Mouse (Mus musculus) midbrain, embryonic 14.5 days (tissue): Measurements from ENCODE around the gene Zfp217. TPM values are rescaled to one million over a fixed set of nuclear protein-coding genes. Genes with fewer than 3 reads are reported as not detected.

Source experiments
- ATAC-seq: fragments of 200-750 bp; cut with Nextera tagmentation; 2 replicates; pipeline ENCODE4 v1.8.0; 2017; ENCODE audit warnings: moderate number of reproducible peaks, moderate library complexity; ENCODE audit not compliant: low FRiP score, low TSS enrichment
- DNase-seq: peaks from one replicate; pipeline ENCODE4 v3.0.0-alpha.2; 2015
- H3K27ac ChIP-seq: fragments of 300-500 bp; sonication (generic); replicated peaks from 2 replicates; pipeline ENCODE4 v1.5.1; 2014; ENCODE audit warnings: mild to moderate bottlenecking, low read depth, low read length, moderate library complexity
- H3K27me3 ChIP-seq: fragments of 300-500 bp; sonication (generic); 2 replicates; pipeline ENCODE4 v1.6.1; 2014; ENCODE audit warnings: low read length, control low read depth, mixed read lengths; ENCODE audit not compliant: control insufficient read depth, insufficient read depth
- H3K36me3 ChIP-seq: fragments of 300-500 bp; sonication (generic); 2 replicates; pipeline ENCODE4 v1.6.1; 2014; ENCODE audit warnings: low read length, control low read depth; ENCODE audit not compliant: control insufficient read depth, insufficient read depth
- H3K4me1 ChIP-seq: fragments of 300-500 bp; sonication (generic); 2 replicates; pipeline ENCODE4 v1.6.1; 2014; ENCODE audit warnings: mild to moderate bottlenecking, antibody characterized with exemption, low read length, control low read depth; ENCODE audit not compliant: control insufficient read depth, insufficient read depth
- H3K4me2 ChIP-seq: fragments of 300-500 bp; sonication (generic); 2 replicates; pipeline ENCODE4 v1.6.1; 2014; ENCODE audit warnings: mild to moderate bottlenecking, low read length, moderate library complexity
- H3K4me3 ChIP-seq: fragments of 300-500 bp; sonication (generic); replicated peaks from 2 replicates; pipeline ENCODE4 v1.5.1; 2014; ENCODE audit warnings: low read depth, low read length
- H3K9ac ChIP-seq: fragments of 300-500 bp; sonication (generic); replicated peaks from 2 replicates; pipeline ENCODE4 v1.6.1; 2014; ENCODE audit warnings: mild to moderate bottlenecking, low read length, moderate library complexity
- H3K9me3 ChIP-seq: fragments of 300-500 bp; sonication (generic); 2 replicates; pipeline ENCODE4 v1.6.1; 2016; ENCODE audit warnings: low read length, control low read depth, mixed read lengths; ENCODE audit not compliant: control insufficient read depth
- WGBS: fragments of 180-500 bp; shearing (Covaris S2); extraction: QIAGEN DNeasy Blood & Tissue Kit; methylation state at CpG from one replicate; pipeline ENCODE4 v1.1.7; 2014; 5-methylcytosine and 5-hydroxymethylcytosine counted together
- polyA plus RNA-seq: library from polyadenylated mRNA; unstranded; fragments of >200 nt; fragmentation: Nextera tagmentation; extraction: Ambion mirVana; gene quantifications from 2 replicates; pipeline ENCODE4 v1.2.1, GENCODE M21; 2014

The Zfp217 gene
- polyA plus RNA-seq, 1 experiment from 2014 or later = 1.8 TPM

DNA sequence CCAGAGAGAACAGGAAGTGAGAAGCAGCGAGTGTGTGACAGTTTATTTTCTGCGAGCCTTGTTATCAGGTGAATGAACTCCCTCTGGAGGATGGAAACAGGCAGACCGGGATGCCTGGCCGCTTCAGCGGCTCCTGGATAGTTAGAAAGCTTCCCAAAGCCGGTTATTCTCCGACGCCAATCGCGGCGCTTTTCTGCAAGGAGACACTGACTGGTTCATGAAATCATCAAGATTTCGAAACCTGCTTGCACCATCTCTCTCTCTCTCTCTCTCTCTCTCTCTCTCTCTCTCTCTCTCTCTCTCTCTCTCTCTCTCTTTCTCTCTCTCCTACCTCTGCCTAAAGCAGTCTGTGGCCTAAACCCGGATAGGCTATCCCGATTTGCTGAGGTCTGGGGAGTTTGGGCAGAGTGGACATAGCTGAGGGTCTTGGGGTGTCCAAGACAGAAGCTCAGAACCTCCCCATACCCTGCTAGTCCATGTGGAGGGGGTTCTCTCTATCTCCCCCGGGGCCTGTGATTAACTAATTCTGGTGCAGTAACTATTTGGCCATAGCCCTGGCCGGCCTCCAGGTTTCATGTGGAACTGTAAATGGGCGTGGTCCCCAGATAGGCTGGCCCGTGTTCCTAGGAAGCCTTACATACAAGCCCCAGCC, 7.3 kb upstream of the Zfp217 start:
- no peaks in the 10 kb centered on the region for H3K27me3 ChIP-seq
- H3K4me3 ChIP-seq = peak overlapping the region; percentile 29
- DNase-seq (peak; percentile 82), ATAC-seq (no peak; the same call in 1 of the 2 replicates)
- H3K9me3 ChIP-seq = no peaks in the 10 kb centered on the region
- 0 out of 2 replicates have a peak overlapping the region, but pooled peaks have one; percentile 26 for H3K27ac ChIP-seq
- WGBS = 14% methylated on average over 18 of the region's 18 CpGs
- peak overlapping the region; percentile 58 for H3K4me2 ChIP-seq
- no peaks in the 10 kb centered on the region for H3K36me3 ChIP-seq
- H3K4me1 ChIP-seq = peaks cover 13% of the 10 kb centered on the region; the same call in 1 of the 2 replicates
- peak overlapping the region; percentile 45; the same call in 1 of the 2 replicates for H3K9ac ChIP-seq

DNA sequence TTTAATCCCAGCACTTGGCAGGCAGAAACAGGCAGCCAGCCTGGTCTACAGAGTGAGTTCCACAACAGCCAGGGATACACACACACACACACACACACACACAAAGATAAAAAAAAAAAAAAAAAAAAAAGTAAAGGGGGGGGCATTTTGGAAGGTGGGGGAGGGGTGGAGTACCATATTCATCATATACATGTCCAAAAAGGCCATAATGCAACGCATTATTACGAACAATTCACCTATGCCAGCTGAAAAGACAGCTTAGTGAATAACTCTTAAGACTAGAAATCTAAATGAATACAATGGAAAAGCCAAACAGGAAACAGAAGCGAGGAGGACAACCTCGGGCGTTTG, 6.8 kb upstream of the Zfp217 start:
- H3K4me1 ChIP-seq = peaks cover 13% of the 10 kb centered on the region; the same call in 1 of the 2 replicates
- H3K9ac ChIP-seq = peak overlapping the region; percentile 45; the same call in 1 of the 2 replicates
- 0 out of 2 replicates have a peak overlapping the region, but pooled peaks have one; percentile 26 for H3K27ac ChIP-seq
- ATAC-seq (no peak), DNase-seq (no peak)
- H3K9me3 ChIP-seq = no peaks in the 10 kb centered on the region
- no peaks in the 10 kb centered on the region for H3K36me3 ChIP-seq
- peak overlapping the region; percentile 58 for H3K4me2 ChIP-seq
- H3K27me3 ChIP-seq = no peaks in the 10 kb centered on the region
- 14% methylated on average over 5 of the region's 5 CpGs for WGBS
- peak overlapping the region; percentile 29 for H3K4me3 ChIP-seq

DNA sequence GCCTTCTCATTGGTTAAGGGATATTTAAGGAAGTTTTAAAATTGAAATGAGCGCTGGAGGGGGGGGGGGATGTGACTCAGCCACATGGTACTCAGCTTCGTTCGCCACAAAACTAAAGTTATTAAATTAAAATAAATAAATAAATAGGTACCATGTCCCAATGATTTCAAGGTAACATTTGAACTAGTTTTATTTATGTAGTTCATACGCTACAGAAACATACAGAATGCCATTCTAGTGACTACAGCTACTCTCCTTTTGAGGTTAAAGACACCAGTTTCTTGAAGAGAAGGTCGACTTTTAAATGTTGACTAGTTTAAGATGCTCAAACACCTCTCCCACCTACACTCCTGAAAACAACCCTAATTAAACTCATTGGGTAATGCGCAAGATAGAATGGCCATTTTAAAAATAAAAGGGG, 6.4 kb upstream of the Zfp217 start:
- H3K9me3 ChIP-seq = no peaks in the 10 kb centered on the region
- peaks cover 13% of the 10 kb centered on the region; the same call in 1 of the 2 replicates for H3K4me1 ChIP-seq
- H3K4me2 ChIP-seq = peak overlapping the region; percentile 58
- H3K36me3 ChIP-seq = no peaks in the 10 kb centered on the region
- DNase-seq = no peak
- no peak overlapping the region for H3K9ac ChIP-seq
- no peaks in the 10 kb centered on the region for H3K27me3 ChIP-seq
- WGBS = 22% methylated on average over 6 of the region's 6 CpGs
- ATAC-seq = no peak
- H3K27ac ChIP-seq = no peak overlapping the region
- no peak overlapping the region for H3K4me3 ChIP-seq

DNA sequence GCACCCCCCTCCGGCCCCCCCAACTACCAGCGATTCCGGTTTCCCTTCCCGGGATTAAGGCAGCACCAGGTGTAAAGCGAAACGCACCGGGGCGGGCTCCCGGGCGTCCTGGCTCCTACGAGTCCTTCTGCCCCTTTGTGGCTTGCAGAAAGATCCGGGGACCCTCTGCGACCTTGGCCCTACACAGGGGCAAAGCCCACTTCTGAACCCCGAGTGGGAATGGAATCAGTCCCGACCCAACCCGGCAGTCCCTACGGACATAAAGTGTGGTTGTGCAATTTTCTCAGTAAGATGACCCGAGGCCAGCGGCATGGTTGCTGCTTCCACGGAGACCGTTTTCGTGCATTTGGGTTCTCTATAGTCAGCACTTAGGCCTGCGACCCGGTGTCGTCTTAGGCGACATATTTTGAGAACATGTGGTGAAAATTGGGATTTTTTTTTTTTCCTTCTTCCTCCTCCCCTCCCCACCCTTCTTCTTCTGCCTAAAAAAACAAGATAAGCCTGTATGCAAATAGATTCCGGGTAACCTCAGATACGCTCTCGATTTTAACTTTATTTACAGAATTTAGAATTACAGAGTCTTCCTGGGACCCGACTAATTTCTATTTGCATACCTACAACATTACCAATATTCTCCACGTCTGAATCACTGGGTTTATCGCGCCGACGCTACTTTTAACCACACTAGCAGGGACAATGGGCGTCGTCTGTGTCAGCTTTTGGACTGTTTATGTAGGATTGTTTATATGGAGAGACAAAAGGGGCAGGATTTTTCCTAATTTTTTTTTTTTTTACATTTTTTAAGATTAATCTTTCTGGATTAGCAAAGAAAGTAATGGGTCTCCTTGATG, 5.7 kb upstream of the Zfp217 start:
- H3K27me3 ChIP-seq = no peaks in the 10 kb centered on the region
- peak; percentile 59 for DNase-seq
- no peaks in the 10 kb centered on the region for H3K9me3 ChIP-seq
- H3K4me3 ChIP-seq = peak overlapping the region; percentile 22
- ATAC-seq = no peak
- no peaks in the 10 kb centered on the region for H3K36me3 ChIP-seq
- 3% methylated on average over 37 of the region's 37 CpGs for WGBS
- no peak overlapping the region for H3K27ac ChIP-seq
- H3K4me2 ChIP-seq = peak overlapping the region; percentile 58
- peak overlapping the region; percentile 40 for H3K9ac ChIP-seq
- H3K4me1 ChIP-seq = peaks cover 13% of the 10 kb centered on the region; the same call in 1 of the 2 replicates

DNA sequence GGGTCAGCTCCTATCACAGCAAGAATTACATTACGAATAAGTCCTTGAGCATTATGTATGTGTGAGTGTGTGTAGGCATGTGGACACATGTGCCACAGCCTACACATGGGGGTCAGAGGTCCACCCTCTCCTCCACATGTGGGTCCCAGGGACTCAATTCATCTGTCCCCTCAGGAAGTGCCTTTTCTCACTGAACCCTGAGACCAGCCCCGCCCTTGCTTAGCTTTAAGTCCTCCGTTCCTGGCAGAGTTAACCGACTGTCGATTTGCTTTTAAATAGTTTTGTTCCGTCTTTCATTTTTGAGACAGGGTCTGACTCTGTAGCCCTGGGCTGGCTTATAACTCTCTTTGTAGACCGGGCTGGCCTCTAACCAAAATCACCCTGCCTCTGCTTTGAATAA, 5.0 kb upstream of the Zfp217 start:
- Histone ChIP-seq H3K27me3 (no peaks in the 10 kb centered on the region), H3K9ac (no peak overlapping the region), H3K27ac (no peak overlapping the region), H3K4me2 (no peak overlapping the region), H3K9me3 (no peaks in the 10 kb centered on the region), H3K36me3 (no peaks in the 10 kb centered on the region), H3K4me3 (no peak overlapping the region), H3K4me1 (peaks cover 13% of the 10 kb centered on the region; the same call in 1 of the 2 replicates)
- no peak for DNase-seq
- 29% methylated on average over 7 of the region's 7 CpGs for WGBS
- no peak for ATAC-seq

DNA sequence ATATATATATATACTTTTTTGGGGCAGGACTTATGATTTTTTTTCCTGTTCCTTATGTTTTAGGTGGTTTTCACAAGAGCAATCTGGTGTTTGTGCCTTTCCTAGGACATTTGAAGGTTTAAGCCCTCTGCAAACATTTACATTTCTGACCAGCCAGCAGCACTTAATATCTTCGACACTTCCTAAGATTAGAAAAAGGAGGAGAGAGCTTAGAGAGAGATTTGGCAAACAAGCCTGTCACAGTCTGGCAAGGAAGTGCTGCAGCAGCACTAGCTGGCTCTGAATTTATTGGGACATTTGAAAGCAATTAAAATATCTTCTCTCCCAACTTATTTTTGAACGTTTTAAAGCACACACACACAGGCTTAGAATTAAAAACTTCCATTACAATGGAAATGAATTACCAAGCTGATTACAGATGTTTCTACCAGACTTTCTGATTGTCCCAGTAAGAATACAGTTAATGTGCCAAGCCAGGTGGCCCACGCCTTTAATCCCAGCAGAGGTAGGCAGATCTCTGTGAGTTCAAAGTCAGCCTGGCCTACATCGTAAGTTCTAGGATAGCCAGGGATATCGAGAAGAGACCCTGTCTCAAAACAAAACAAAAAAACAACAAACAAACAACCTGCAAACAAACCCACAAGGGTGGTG, 4.3 kb upstream of the Zfp217 start:
- ATAC-seq = no peak
- Histone ChIP-seq H3K9me3 (no peaks in the 10 kb centered on the region), H3K36me3 (no peaks in the 10 kb centered on the region), H3K9ac (no peak overlapping the region), H3K4me1 (peaks cover 13% of the 10 kb centered on the region; the same call in 1 of the 2 replicates), H3K27ac (no peak overlapping the region), H3K4me2 (no peak overlapping the region), H3K4me3 (no peak overlapping the region), H3K27me3 (no peaks in the 10 kb centered on the region)
- 67% methylated on average over 5 of the region's 5 CpGs for WGBS
- DNase-seq = no peak

DNA sequence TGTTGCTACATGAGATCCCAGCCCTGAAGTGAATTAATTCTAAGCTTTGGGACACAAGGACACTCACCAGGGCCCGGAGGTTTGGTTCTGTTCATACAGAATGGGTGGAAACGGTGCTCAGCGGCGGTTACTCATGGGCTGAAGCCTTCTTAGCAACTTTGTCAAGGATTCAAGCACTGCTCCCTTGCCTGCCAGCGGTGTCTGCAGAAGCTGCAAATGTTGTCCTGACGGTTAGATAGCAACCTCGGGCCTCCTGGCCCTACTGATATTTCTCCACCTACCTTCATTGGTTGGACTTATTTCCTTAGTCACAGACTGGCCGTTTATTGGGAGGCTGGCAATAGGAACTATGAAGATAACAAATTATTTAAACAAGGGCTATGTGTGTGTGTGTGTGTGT, 3.6 kb upstream of the Zfp217 start:
- Histone ChIP-seq H3K4me1 (peaks cover 13% of the 10 kb centered on the region; the same call in 1 of the 2 replicates), H3K4me3 (no peak overlapping the region), H3K4me2 (no peak overlapping the region), H3K9ac (no peak overlapping the region), H3K9me3 (no peaks in the 10 kb centered on the region), H3K27me3 (no peaks in the 10 kb centered on the region), H3K36me3 (no peaks in the 10 kb centered on the region), H3K27ac (no peak overlapping the region)
- WGBS = 86% methylated on average over 8 of the region's 8 CpGs
- no peak for DNase-seq
- ATAC-seq = no peak

DNA sequence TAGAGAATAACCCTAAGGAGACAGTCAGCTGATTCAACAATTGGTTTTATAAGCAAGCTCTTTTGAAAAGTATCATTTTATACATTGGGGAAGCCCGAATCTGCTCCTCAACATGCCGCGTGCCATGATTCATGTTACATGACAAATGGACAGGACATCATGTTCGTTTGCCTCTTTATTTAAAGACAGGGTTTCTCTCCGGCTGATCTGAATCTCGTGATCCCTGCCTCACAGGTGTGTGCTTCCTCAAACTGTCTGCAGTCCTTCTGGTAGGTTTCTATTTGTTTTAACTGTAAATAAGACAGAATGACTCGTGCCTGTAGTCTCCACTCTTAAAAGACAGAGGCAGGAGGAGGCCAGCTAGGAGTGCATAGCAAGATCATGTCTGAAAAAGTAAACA, 925 bp upstream of the Zfp217 start:
- ATAC-seq (no peak), DNase-seq (no peak)
- no peak overlapping the region for H3K4me2 ChIP-seq
- no peak overlapping the region for H3K27ac ChIP-seq
- no peak overlapping the region for H3K9ac ChIP-seq
- no peaks in the 10 kb centered on the region for H3K9me3 ChIP-seq
- no peak overlapping the region for H3K4me3 ChIP-seq
- peaks cover 5% of the 10 kb centered on the region; the same call in 1 of the 2 replicates for H3K4me1 ChIP-seq
- WGBS = 84% methylated on average over 7 of the region's 7 CpGs
- H3K36me3 ChIP-seq = no peaks in the 10 kb centered on the region
- no peaks in the 10 kb centered on the region for H3K27me3 ChIP-seq
